Mouse (Mus musculus): ENCODE data around the gene Gm49396. TPM values are rescaled to one million over a fixed set of nuclear protein-coding genes. Genes with fewer than 3 reads are reported as not detected.

Gene Gm49396
- total RNA-seq (2022): 1 to 10 TPM in 3 of 4 experiments, under 1 TPM in 1; 0.56 to 1.9 (median 1.5) TPM

DNA sequence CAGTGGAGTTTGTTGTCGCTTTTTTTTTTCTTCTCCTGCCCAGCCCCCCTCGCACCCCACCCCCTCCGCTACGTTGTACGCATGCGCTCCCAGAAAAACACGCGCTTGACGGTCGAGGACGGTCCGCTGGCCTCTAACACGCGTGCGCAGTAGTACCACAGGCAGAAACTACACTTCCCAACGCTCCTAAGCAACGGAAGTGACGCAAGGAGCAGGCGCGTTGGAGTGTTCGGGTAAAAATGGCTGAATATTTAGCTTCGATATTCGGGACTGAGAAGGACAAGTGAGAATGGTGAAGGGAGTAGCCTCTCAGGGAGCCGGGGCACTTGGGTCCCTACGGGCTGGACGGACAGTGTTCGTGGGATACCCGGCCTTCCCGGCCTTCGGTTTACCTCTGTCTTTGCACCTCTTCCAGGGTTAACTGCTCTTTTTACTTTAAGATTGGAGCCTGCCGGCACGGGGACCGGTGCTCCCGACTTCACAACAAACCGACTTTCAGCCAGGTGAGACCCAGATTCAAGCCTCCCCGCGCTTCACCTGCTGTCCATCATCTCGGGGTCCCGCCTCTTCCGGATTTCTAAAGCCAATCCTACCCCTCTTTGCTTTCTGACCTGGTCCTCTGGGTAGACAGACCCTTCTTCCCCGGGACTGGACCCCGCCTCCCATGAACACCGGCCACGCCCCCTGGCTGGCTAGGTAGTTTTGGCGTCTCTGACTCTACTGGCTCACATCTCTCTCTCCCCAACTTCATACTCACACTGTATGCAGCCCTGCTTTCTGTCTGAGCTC, at the start of gene Gm49396, which contains the start of the genes U2af1l4 and Psenen:
Gm49396 (plus strand) TSS at position 228 of the 789 bp plus-strand sequence.
U2af1l4 (plus strand) TSS at position 185 of the 789 bp plus-strand sequence.
Psenen (minus strand) TSS at position 511 of the 789 bp plus-strand sequence.
- peak; percentile 89 to 95 for DNase-seq (ENCODE audit: low spot score in 2 of 2)

GRCm38 (mm10) chr7:30515003-30515760, 48.0 kb upstream of the Gm49396 start:
- no peak for DNase-seq (ENCODE audit: low spot score in 2 of 2)

GRCm38 (mm10) chr7:30518325-30518724, 44.8 kb upstream of the Gm49396 start:
- no peak for DNase-seq (ENCODE audit: low spot score in 2 of 2)

- no peak for DNase-seq (ENCODE audit: low spot score in 2 of 2)
Observed at GRCm38 (mm10) chr7:30520396-30520795, 42.7 kb upstream of the Gm49396 start.

GRCm38 (mm10) chr7:30520856-30521255, 42.3 kb upstream of the Gm49396 start:
- no peak for DNase-seq (ENCODE audit: low spot score in 2 of 2)

DNA sequence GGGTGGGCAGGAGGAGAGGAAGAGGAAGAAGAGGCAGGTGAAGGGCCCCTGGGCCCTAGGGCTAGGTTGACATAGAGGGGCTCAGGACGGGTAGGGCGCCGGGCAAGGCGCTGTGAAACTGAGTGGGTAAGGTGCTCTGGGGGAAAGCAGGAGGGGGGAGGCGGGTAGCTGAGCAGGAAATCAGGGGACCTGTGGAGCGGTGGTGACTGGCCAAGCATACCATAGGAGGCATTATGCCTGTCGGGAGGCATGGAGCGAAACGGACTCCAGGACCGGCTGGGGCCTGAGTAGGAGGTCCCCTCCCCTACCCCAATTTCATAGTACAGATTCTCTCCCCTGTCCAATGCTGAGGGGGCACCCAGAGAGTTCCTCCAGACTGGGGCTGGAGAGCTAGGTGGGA, 40.3 kb upstream of the Gm49396 start:
- DNase-seq (ENCODE audit: low spot score in 2 of 2): no peak

DNA sequence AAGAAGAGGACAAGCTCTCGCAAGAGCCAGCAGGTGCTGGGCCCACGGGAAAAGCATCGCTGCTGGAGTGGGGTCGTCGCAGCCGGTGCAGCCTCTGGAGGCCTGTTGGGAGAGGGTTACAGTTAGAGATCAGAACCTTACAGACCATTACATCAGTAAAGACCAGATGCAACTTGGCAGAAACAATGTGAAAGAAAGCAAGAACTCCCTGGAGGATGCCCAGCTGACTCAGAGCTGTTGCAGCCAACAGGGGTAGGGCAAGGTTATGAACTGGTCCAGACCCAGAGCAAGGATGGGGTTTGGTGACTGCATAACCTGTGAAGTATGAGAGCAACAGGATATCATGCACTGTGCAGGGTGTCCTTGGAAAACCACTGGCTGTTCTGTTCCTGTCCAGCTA, 38.7 kb upstream of the Gm49396 start:
- DNase-seq (ENCODE audit: low spot score in 2 of 2): no peak

DNA sequence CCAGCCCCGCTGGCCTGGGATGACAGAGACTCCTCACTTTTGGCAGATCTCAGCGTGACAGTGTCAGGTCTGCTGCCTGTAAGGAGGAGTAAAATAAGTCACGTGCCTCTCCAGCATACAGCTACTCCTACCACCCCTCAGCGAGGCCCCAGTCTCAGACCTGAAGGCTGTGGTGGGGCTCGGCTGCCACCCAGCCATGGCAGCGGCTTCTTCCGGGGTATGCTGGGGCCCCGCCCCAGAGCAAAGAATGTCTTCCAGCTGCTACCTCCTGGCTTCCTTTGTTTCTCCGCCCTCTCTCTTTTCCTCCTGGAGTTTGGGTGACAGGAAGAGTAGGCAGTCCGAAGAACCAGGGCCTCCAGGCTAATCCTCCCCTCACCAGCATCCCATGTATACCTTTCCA, 37.2 kb upstream of the Gm49396 start:
- DNase-seq (ENCODE audit: low spot score in 2 of 2): no peak

DNA sequence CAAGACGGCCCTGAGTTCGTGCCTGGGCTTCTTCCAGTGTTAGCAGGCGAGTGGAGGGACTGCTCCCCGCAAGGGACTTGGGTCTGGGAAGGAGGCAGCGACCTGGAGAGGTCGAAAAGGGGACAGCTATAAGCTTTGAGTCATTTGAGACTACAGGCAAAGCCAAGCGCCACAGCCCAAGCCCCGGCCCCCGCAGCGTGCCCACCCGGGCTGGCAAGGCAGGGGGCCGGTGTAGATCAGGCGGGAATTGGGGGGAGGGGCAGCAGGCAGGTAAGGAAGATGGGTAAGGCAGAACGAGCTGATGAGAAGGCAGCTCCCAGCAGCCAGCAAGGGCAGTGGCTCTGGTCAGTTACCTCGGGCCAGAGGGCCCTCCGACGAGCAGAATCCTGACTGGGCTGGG, 36.7 kb upstream of the Gm49396 start:
- DNase-seq (ENCODE audit: low spot score in 2 of 2): no peak

DNA sequence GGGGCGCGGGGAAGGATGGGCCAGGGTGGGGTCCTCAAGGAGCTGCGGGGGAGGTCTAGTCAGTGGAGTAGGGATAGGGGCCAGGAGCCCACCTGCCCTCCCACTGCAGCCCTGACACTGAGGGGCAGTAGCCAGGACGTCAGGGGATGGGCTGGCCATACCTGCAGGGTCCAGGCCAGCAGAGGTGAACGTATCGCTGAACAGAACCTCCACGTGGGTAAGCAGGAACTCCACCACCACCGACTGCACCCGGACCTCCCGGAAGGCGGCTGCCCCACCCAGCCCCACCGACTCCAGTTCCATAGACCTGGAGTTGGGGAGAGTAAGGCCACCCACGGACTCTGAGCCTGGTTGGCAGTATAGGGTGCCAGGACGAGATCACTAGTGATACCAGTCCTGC, 36.2 kb upstream of the Gm49396 start:
- no peak for DNase-seq (ENCODE audit: low spot score in 2 of 2)

GRCm38 (mm10) chr7:30531291-30531815, 31.8 kb upstream of the Gm49396 start:
- DNase-seq (ENCODE audit: low spot score in 2 of 2): no peak

DNA sequence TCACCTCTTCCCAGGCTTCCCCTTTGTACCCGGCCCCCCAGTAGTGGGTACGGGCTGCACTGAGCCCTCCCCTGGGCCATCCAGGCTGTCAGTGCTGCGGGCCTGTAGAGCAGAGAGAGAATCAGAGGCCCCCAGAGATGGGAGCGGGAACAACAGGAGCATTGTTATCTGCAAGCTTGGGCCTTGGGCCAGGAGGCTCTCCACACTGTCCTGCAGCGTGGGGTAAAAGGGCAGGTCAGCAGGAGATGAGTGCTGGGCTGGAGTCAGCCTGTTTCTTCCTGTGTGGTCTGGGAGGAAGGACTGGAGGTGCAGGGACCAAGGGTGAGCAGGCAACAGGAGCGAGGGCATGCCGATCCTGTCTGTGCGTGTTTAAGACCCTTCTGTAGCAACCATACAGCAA, 30.2 kb upstream of the Gm49396 start:
- DNase-seq (ENCODE audit: low spot score in 2 of 2): no peak

- DNase-seq (ENCODE audit: low spot score in 2 of 2): no peak
Observed at GRCm38 (mm10) chr7:30533941-30534632, 29.1 kb upstream of the Gm49396 start.

DNA sequence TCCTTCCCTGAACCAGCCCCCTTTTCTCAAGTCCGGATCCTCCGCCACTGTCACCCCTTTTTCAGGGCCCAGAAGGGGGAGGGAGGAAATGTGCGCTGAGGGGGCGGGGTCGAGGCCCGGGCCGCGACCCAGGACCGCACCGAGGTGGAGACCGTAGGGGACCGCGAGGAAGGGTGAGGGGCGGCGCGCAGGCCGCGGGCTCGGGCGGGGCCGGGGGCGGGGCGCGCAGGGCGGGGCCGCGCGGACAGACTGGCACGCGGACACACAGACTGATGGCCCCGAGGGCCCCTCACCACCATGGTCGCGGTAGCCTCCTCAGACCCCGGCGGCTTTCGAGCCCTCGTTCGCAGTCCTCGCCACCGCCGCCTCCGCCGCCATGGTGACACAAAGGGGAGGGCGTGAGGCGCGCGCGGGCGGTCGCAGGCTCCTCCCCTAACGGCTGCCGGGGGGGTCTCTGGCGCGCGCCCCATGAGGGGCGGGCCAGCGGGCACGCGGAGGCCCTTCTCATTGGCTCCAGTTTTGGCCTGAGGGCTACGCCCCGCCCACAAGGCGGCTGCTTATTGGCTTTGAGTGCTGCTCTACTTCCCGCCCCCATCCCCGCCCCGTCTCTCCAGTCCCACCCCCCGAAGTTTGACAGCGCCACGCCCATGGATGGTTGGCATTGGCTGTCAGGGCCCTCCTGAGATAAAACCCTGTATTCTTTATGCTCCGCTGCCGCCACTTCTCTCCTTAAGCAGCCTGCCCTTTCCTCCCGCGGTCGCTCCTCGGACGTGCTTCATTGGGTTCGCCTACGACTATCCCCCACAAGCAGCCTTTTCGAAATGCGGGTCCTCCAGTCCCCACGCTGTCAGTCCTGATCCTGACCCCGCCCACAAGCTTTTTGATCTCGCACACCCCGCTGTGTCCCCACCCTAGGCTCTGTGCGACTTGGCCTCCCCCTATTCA, 28.2 kb upstream of the Gm49396 start, which contains the start of gene Arhgap33:
Arhgap33 (minus strand) TSS at position 428 of the 945 bp plus-strand sequence.
- DNase-seq (ENCODE audit: low spot score in 2 of 2): peak; percentile 91 to 93

DNA sequence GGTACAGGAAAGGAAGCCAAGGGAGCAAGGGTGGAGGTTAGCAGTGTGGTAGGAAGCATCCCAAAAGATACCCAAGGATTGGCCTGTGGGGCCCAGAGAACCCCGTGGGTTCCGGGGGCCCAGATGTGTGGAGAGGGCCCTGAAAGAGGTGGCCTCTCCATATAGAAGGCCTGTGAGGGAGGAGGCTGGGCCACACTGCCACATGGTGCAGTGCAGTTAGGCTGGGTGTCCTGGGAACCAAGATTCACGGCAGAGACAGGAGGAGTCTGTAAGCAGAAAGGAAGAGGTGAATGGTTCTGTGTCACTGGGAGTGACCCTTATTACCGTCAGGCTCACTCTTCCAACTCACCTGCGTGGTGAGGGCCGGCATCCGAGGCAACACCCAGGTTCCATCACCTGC, 22.6 kb upstream of the Gm49396 start:
- no peak for DNase-seq (ENCODE audit: low spot score in 2 of 2)

DNA sequence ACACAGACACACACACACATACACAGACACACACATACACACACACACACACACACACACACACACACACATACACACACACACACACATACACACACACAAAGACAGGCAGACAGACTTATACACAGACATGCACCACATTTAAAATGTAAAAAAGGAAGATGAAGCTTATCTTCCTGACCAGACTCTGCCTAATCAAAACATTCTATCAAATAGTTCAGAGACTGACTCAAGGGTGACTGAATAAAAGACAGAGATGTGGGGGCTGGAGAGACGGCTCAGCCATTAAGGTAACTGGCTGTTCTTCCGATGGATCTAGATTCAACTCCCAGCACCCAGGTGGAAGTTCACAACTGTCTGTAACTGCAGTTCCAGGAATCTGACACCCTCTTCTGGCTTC, 18.8 kb upstream of the Gm49396 start:
- no peak for DNase-seq (ENCODE audit: low spot score in 2 of 2)

DNA sequence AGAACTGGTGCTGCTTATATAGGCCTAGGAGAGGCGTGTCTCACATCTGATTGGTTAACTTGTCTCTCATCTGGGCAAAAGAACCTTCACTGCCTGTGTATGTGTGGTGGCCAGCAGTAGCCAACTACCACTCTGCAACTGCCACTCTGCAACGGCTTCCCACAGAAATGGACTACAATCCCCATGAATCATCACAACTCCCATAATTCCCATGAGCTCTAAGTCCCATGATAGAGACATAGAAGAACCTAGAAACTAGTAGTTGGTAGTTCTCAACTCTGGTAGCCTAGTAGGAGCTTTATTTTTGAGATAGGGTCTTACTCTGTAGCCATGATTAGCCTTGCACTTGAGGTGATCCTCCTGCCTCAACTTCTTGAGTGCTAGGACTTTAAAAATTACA, 13.3 kb upstream of the Gm49396 start:
- DNase-seq (ENCODE audit: low spot score in 2 of 2): no peak

GRCm38 (mm10) chr7:30550603-30551002, 12.5 kb upstream of the Gm49396 start:
- DNase-seq (ENCODE audit: low spot score in 2 of 2): no peak

DNA sequence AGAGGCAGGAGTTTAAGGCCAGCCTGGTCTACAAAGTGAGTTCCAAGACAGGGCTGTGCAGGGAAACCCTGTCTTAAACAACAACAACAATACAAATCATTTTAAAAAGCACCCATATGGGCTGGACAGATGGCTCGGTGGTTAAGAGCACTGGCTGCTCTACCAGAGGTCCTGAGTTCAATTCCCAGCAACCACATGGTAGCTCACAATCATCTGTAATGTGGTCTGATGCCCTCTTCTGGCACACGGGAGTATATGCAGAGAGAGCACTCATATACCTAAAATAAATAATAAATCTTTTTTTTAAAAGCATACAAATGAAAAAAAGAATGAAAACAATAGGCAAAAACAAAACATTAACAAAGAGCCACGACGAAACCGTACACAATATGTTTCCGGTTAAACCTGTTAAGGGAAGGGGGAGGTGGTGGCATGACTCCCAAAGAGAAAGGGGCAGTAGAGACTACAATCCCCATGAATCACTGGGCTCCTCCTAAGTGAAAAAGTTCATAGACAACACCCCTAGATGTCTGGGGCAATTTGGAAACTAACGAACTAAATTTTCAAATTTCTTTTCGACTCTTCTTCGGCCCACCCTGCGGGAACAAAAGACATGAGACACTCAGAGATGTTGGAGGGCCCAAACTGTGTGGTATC, 11.6 kb upstream of the Gm49396 start:
- no peak for DNase-seq (ENCODE audit: low spot score in 2 of 2)

Data from gastrocnemius, adult 8-10 months (tissue).